Mouse (Mus musculus) ZHBTc4 (cell line): ENCODE measurements around the gene Krtap28-10.

Source experiments
- DNase-seq: peaks from one replicate; pipeline ENCODE4 v3.0.0-alpha.2; 2011; ENCODE audit warnings: low read depth, low spot score

Krtap28-10 gene

DNA sequence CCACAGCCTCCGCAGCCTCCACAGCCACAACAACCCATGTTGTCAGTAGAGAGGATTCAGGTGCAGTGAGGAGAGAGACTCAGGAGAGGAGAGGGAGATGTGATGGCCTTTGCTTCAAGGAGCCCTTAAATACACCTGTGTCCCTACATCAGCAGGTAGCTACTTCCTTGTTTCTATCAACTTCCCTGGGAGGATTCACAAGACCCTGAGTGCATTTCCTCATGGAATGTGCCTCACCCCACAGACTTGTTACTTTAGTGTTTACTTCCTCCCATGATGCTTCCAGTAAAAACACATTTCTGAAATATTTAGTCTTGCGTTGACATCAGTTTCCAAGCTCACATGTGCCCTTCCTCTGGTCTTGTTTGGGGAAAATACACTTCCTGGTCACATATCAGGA is at the start of gene Krtap28-10:
Gene Krtap28-10 (minus strand): TSS at position 101 of the 400 bp plus-strand sequence.
- no peak for DNase-seq

DNA sequence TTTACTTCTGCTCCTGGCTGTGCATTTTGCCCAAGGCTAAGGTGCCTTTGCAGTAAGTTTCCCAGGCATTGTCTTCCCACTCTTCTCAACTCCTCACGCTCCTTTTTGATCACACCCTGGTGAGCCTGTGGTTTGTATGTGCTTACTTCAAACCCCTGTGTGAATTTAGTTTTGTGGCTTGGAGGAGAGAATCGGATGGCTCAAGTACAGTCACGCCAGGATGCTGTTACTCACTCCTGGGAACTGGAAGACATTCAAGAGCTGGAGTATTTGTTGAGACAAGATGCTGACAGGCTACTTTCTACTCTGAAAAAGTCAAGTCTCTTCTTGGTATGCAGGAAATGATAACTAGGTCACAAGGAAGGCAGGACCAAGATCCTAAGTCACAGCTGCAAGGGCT is 49.0 kb upstream of the Krtap28-10 start:
- DNase-seq, result peak; percentile 2

DNA sequence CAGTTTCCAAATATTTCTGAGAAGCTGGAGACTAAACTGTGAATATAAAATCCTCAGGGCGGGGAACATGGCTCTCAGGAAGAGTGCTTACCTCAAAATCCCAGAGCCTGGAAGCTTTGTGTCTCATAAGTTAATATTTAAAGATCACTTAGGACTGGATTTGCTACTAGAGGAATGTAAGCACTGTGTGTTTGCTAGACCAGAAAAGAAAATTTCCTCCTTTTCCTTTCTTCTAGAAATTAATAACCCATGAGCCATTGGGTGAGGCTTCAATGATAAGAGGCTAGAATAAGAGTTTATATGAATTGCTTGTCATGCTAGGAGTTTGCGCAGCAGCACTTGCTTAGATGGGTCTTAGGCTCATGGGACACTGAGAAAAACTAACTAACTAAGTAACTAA is 42.5 kb upstream of the Krtap28-10 start:
- no peak for DNase-seq

DNA sequence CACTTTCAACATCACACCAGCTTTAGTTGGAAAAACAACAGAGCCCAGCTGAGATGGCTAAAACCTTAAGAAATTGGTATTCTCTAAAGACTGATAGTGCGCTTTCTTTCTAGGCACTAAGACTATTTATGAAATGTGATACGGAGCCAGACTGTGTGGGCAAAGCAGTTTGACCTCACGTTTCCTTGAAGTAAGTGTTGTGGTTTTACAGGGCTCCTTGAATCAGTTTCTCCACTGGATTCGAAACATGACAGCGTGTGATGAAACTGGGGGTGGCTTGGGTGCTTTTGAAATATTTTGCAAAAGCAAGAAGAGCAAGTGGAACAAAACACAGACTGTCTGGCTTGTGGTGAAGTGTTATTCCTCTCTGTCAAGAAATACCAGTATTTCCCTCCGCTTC is 34.7 kb upstream of the Krtap28-10 start:
- DNase-seq, result no peak

DNA sequence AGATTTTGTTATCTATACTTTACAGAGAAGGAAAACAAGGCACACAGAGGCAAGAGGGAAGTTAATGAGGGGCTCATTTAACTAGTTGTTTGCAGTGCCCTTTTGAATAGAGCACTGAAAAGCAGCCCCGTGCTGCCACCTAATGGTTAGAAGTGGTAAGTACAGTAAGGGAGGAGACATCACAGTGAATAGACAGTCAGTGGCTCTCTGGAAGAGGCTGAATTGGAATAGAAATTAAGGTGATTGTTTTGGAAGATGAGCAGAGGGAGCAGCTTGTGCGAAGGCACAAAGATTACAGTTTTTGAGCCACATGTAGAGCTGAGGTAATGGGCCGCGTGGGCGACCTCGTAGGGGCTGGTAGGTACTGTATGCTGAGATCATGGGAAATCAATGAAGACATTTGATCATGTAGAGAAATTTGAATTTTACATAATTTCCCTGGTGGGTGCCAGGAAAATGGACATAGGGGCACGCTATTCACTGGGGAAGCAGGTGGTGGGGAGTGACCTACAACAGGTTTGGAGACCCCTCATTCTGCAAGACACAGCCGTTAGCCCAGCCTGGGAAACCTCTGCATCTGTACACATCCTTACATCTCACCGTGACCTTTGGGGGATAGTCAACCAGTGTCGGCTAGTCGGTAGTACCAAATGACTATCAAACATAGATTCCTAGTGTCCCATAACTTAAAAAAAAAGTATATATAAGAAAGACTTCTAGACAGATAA is 34.1 kb upstream of the Krtap28-10 start:
- peak; percentile 80 for DNase-seq

DNA sequence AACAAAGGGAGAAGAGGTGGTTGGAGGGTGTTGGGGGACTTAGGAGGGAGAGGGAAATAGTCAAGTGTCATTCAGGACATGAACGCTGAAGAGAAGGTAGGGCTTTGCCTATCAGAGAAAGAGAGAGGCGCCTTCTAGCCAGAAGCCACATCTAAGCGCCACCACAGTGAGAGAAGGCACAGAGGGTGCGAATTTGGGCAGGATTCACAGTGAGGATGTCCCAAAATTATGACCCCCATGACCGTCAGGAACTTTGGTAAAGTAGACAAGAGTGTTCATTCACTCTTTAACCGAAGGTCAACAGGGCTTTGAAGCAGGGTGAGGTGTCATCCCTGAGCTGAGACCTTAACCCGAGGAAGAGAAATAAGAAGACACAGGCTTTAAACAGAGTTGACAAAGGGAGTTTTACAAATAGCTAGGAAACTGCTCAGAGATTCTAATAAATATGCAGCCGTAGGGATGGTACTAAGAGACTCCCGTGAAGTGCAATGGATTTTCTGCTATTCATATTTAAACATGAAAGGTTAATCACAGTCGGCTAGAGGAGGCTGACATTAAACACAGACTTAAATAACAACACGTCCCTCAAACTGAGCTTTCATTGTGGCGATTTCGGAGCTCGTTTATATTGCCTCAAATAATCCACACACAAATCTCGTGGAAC is 33.4 kb upstream of the Krtap28-10 start:
- peak; percentile 7 for DNase-seq

DNA sequence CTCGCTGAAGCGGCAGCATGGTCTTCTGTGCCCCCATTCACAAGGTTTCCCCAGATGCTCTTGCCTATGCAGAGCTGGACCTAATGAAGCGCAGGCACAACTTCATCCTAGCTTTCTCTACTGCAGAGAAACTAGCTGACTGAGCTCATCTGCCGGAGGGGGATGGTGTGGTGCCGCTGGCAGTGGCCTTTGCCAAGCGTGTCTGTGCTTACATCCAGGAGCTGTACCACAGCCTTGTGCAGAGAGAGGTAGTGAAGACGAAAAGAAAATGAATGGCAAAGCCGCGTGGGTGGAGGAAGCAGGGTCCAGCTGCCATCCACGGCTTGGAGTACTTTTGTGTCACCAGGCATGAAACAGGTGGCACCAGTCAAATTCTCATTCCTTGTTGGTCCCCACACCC is 24.9 kb upstream of the Krtap28-10 start:
- DNase-seq, result no peak

DNA sequence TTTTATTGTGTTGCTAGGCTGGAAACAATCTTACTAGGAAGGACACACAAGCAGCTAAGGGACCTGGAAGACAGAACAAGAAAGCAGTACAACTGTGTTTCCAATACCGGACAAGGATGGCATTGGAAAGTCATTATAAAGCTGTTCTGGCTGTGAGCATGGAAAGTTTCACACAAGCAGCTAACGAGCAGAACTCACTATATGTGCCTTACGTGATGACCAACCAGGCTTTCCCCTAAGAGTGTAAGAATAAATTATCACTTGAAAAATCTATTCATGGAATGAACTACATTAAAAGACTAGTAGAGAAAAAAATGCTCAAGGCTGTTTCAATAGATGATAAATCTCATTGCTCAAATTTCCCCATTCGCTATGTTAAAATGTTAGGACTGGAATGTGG is 24.3 kb upstream of the Krtap28-10 start:
- no peak for DNase-seq

DNA sequence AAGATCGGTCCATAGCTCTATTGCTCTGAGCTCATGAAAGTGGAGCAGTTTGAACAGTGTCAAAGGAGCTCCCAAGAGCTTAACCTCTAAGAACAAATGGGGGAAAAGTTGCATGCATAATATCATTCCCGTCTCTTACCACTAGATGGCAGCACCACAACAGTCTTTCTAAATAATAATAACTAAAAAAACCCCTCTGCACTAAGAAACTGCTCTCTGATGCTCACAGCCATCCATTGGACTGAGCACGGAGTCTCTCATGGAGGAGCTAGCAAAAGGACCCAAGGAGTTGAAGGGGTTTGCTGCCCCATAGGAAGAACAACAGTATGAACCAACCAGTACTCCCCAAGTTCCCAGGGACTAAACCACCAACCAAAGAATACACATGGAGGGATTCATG is 22.6 kb upstream of the Krtap28-10 start:
- peak; percentile 69 for DNase-seq

DNA sequence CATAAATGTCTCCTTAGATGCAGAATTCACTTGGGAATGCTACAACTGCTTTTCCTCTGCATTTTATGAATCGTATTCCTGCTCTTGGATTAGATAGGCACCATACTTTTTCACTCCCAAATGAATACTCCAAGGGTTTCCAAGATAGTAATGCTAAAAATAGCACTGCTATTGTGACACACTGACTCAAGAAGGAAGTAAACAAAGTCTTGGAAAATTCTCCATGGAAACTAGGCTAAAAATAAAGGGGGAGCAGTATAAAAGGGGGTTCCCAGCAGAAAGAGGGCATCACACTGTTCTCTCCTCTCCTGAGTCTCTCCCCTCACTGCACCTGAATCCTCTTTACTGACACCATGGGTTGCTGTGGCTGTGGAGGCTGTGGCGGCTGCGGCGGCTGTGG is 18.4 kb upstream of the Krtap28-10 start, which contains the start of gene Krtap28-13:
Gene Krtap28-13 (plus strand): TSS at position 288 of the 400 bp plus-strand sequence.
- DNase-seq, result peak; percentile 39

DNA sequence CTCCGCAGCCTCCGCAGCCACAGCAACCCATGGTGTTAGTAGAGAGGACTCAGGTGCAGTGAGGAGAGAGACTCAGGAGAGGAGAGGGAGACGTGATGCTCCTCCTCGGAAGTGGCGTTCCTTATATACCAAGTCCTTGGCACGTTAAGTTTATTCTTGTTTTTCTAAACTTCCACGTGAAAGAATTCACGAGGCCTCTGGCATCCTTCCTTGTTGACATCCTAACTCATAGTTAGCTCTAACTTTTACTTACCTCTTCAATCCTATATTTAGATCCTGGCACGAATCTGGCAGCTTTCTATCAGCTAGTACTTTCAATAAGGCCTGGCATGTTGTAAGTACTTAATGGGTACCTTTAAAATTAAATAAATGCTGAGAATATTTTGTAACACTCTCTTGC is 17.0 kb upstream of the Krtap28-10 start, which contains the start of gene A030005K14Rik:
Gene A030005K14Rik (minus strand): TSS at position 101 of the 400 bp plus-strand sequence.
- DNase-seq, result peak; percentile 24

DNA sequence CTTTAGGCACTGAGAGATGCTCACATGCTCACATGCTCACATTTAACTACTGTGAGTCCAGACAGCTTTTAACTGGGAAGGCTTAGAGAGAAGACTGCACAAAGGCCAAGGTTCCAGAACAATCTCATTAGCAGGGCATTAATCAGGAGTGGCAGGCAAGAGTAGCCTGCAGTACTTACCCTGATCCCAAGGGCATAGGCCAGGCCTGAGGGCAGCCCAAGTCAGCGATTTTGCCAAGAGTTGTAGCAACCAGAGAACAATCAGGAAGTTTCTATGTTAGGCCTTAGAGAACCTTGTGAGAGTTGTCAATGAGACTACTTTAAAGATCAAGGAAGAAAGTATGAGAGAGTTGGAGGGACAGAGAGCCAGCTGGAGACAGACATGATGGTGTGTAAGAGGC is 16.2 kb upstream of the Krtap28-10 start:
- DNase-seq, result no peak

DNA sequence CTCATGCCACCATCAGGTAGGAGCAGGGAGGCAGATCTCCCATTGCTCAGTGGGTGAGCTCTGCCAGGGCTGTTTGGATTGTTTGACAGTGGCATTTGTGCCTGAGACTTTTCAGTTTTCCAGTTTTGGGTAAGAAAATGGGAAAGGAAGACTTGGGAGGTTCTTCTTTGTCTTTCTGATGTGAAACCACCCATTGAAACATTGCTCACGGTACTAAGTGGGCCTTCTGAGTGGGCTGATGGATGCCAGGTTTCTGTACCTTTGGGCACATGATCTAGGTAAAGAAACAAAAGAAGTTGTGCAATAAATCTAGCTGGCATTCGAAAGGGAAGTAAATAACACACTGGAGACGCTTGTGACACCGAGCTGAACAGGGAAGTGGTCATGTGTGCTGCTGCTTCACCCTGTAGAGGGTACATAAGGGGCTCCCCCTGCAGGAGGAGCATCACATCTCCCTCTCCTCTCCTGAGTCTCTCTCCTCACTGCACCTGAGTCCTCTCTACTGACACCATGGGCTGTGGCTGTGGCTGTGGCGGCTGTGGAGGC is 2.7 kb upstream of the Krtap28-10 start, which contains the start of gene Gm47969:
Gene Gm47969 (plus strand): TSS at position 51 of the 546 bp plus-strand sequence.
- peak; percentile 24 for DNase-seq

DNA sequence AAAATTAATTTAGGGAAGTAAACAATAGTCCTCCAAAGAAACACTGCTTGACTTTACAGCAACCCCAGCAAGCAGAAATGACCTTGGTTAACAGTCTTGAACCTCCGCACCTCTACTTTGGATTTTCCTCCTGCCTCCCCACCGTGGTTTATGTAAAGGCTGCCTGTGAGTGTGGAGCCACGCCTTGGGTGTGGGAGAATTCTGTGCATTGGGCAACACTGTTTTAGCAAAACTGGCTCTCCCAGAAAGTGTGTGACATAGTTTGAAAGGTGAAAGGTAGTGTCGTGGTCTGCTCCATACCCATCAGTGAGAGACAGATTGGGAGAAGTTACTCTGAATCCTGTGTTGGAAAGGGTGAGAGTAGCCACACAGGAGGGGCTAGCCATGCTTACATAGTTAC is 3.2 kb downstream of the Krtap28-10 start:
- DNase-seq, result peak; percentile 35

DNA sequence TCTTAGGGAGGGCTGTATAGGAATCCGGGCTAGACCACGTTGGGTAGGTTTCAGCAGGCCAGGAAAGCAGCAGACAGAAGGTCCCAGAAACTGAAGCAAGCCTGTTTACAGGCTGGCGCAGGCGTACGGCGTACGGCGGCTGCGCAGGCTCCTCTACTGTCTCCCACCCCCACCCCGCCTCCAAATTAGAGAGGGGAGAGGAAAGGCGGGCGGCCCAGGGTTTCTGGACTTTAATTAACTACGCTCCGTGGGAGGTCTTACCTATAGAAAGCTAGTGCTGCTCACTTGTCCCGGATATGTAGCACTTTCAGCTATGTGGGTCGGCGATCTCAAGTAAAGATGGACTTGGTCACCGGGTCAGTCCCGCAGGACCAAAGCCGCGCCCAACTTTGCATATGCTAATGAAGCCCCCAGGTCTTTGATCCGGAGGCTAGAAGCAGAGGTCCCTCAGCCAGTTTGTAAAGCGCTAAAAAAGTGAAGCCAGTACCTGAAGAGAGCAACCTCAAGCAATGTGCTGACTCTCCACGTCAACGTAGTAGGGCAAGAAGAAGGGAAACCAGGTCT is 4.1 kb downstream of the Krtap28-10 start, which contains the start of gene Slc19a3:
Gene Slc19a3 (minus strand): TSS at position 340 of the 564 bp plus-strand sequence.
- peak; percentile 88 for DNase-seq

DNA sequence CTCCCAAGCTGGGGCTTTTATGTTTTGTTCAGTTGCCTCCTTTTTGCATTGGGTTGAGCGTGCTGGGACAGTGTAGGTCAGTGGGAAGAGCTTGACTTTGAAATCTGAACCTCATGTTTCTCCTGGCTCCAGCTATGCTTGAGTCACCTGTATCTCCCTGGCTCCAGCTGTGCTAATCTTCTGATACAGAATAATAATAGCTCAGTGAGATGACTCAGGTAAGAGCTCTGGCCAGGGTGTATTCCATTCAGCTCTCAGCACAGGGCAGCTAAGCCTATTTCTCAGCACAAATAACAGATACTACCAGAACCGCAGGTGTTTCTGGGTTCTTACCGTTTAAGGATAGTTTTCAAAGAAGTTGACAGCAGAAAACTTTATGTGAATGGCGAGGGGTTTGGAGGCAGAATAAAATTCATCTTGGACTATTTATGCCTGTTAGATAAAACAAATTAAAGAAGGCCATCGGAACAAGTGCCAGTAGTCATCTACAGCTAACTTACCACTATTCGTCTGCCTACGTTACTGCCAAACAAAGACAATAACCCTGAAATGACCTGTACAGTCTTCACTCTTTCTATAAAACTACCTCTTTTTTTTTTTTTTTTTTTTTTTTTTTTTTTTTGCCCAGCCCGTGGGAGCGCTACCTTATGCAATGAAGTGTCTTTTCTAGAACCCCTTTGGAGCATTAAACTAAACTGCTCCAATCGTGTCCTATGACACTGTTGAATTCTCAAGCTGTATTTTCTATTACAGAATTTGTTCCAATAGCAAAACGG is 5.2 kb downstream of the Krtap28-10 start:
- DNase-seq, result no peak

DNA sequence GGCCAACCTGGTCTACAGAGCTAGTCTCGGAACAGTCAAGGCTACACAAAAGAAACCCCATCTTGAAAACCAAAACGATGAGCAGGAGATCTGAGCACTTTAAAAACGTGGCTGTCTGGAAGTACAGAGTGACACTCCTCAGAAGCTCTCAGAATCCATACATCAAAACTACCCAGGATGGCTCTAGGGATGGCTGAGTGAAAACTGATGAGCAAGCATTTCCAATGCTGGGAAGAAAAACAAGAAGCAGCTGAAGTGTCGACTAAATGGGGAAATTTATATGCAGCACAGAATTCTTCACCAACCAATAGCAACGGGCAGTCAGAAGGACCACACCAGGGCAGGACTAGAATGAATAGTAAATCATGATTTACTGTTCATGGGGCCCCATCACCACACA is 7.8 kb downstream of the Krtap28-10 start:
- DNase-seq, result no peak

DNA sequence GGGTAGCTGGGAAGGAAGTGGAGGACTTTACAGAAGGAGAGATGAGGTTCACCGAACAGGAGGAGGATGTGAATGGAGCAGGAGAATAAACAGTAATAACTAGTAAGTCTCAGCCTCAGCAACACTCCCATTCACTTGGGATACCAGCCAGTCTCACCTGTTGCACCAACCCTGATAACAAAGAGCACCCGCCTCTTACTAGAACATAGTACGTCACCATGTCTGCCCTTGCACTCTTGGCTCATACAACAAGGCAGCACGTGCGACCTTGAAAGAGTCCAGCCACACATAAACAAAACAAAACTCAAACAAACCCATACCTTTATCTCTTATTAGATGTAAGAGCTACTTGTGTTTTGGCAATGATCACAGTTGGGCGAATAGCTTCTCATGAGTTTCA is 9.8 kb downstream of the Krtap28-10 start:
- DNase-seq, result no peak

DNA sequence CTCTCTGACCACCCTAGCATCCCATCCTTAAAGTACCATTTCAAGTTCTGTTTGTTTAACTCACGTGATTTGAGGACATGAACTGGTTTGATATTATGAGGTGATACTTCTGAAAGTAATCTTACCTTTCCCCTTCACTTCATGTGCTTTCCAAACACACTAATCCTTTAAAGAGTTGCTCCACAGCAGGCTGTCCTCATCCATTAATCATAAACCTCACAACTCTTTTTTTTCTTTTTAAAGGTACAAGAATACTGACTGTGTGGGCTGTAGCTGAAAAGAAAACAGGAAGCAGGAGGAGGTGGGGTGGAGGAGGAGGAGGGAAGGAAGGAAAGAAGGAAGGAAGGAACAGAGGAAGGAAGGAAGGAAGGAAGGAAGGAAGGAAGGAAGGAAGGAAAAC is 10.3 kb downstream of the Krtap28-10 start:
- DNase-seq, result no peak

DNA sequence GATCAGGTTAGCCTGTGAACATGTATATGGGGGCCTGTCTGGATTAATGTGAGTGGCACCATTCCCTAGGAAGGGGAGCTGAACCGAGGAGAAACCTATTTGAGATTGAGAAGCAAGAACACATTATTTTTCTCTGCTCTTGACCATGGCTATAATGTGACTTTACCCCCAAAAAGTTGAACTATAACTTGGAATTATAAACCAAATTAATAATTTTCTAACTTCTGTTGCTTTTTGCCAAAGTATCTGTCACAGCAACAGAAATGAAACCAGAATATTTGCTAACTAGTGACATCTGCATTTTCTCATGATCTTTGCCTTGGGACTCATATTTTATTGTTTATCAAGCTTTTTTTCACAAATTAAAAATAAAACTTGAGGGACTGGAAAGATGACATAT is 25.7 kb downstream of the Krtap28-10 start:
- no peak for DNase-seq

DNA sequence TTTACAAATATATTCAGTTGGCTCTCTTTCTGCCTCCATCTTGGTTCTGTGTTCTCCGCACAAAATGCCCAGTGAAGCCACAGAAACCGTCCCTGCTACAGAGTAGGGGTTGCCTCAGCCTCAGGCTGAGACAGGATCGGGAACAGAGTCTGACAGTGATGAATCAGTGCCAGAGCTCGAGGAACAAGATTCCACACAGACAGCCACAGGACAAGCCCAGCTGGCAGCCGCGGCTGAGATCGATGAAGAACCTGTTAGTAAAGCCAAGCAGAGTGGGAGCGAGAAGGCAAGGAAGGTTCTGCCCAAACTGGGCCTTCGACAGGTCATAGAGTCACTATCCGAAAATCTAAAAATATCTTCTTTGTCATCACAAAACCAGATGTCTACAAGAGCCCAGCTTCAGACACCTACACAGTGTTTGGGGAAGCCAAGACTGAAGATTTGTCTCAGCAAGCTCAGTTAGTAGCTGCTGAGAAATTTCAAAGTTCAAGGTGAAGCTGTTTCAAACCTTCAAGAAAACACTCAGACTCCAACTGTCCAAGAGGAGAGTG is 26.9 kb downstream of the Krtap28-10 start:
- DNase-seq, result no peak
